Mouse (Mus musculus): ENCODE results near the gene Zfand5.

DNA sequence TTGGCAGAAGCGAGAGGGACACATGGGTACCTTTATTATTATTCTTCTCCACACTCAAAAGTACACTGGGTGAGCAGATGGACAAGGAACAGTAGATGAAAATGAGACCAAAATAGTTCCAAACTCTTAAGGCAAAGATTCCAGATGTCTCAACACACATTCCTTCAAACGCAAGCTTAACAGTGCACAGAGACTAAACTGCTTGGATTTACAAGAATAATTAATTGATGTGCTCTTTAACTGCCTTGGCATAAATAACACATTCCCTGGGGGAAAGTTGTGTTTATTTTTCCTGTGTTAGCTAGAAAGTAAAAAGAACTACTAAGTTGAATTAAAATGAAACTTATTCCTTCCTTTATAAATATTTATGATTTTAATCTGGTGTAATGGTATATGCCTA lies 44.3 kb upstream of the Zfand5 start:
- TF ChIP-seq GATA1 (IDR thresholded peaks at IDR 0.05; ENCODE audit: borderline replicate concordance, low read length) (no peak), FLI1 (IDR thresholded peaks at IDR 0.05; ENCODE audit: low read length) (no peak)
